Mouse (Mus musculus): Measurements from ENCODE around the gene Rasd2. TPM values are rescaled to one million over a fixed set of nuclear protein-coding genes. Genes with fewer than 3 reads are reported as not detected.

Gene Rasd2
- total RNA-seq, 1 experiment from 2014 or later, result not detected

DNA sequence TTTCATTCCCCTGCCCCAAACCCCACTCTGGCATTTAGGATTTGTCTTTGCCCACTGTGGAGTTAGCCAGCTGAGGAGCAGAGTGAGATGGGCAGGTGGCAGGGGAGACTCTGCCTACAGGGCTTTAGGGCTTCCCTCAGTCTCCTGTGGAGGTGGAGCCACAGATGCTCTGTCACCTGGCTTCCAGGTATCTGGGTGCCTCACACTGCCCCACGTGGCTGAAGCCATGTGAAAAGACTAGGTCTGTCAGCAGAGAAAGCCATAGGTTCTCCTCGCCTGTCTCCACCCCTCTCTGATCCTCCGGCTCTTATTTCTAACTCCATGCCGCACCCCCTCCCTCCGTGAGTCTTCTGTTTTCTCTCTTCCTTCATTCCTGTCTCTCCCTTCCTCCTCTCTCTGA is 2.2 kb downstream of the Rasd2 start:
- ATAC-seq (replicated peaks; ENCODE audit: insufficient number of reproducible peaks, low FRiP score, low TSS enrichment, poor library complexity, severe bottlenecking), result no peak

DNA sequence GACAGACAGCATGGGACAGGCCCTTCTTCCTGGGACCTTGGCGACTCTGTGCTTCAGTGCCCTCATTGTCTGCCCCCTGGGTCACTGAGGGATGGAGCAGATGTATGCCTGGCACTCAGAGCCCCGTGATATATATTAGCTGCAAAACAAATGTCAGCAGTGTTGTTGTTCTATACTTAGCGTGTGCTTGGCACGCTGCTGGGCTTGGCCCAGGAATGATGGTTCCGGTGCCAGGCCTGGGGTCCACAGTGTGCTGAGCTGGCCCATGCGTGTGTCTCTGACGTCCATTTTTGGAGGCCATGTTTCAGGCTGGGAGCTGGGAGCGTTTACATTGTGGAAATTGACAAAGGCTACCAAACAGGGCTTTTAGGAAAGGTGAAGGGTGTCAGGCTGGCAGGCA is 3.1 kb downstream of the Rasd2 start:
- no peak for ATAC-seq (replicated peaks; ENCODE audit: insufficient number of reproducible peaks, low FRiP score, low TSS enrichment, poor library complexity, severe bottlenecking)

DNA sequence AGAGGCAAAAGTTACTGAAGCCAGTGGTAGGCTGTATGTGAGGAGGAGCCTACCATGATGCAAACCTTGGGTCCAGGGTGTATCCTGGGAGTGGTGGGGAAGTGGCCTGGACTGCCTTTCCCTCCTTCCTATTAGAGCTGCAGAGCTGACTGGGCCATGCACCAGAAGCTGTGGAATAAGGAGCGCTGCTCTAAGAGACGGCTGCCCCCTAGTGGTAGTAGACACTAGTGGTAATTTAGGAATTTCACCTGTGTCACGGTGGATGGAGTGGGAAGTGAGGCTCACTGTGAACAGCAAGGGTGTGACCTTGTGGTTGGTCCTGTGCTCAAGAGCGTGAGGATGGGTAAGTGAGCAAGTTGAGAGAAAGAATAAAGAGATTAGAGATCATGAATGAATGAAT is 4.2 kb downstream of the Rasd2 start:
- ATAC-seq (replicated peaks; ENCODE audit: insufficient number of reproducible peaks, low FRiP score, low TSS enrichment, poor library complexity, severe bottlenecking), result no peak

- ATAC-seq (replicated peaks; ENCODE audit: insufficient number of reproducible peaks, low FRiP score, low TSS enrichment, poor library complexity, severe bottlenecking), result no peak
Measured at GRCm38 (mm10) chr8:75219877-75220738, 6.4 kb downstream of the Rasd2 start.

- ATAC-seq (replicated peaks; ENCODE audit: insufficient number of reproducible peaks, low FRiP score, low TSS enrichment, poor library complexity, severe bottlenecking), result no peak
Measured at GRCm38 (mm10) chr8:75222665-75223064, 8.9 kb downstream of the Rasd2 start.

- ATAC-seq (replicated peaks; ENCODE audit: insufficient number of reproducible peaks, low FRiP score, low TSS enrichment, poor library complexity, severe bottlenecking), result no peak
Measured at GRCm38 (mm10) chr8:75226773-75227172, 13.0 kb downstream of the Rasd2 start.

- no peak for ATAC-seq (replicated peaks; ENCODE audit: insufficient number of reproducible peaks, low FRiP score, low TSS enrichment, poor library complexity, severe bottlenecking)
Measured at GRCm38 (mm10) chr8:75233915-75234554, 20.3 kb downstream of the Rasd2 start.

GRCm38 (mm10) chr8:75247331-75247730 is 33.6 kb downstream of the Rasd2 start:
- no peak for ATAC-seq (replicated peaks; ENCODE audit: insufficient number of reproducible peaks, low FRiP score, low TSS enrichment, poor library complexity, severe bottlenecking)

GRCm38 (mm10) chr8:75249186-75249585 is 35.4 kb downstream of the Rasd2 start:
- ATAC-seq (replicated peaks; ENCODE audit: insufficient number of reproducible peaks, low FRiP score, low TSS enrichment, poor library complexity, severe bottlenecking), result no peak

GRCm38 (mm10) chr8:75254027-75254426 is 40.3 kb downstream of the Rasd2 start:
- no peak for ATAC-seq (replicated peaks; ENCODE audit: insufficient number of reproducible peaks, low FRiP score, low TSS enrichment, poor library complexity, severe bottlenecking)

DNA sequence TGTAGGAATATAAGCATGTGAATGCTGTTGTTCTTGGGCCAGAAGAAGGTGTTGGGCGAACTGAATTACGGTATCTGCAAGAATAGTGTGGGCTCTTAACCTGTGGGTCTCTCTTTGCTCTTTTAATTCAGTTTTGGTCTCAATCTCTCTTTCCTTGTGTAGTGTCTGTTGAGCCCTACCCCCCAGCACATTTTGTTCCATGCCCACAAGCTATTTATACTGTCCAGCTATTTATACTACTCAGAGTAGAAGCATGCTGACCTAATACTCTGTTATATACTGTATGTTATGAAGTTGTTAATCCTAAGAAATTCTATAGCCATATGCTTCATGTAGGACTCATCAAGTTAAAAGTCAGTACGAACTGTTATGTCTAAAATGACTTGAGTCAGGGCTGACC is 41.9 kb downstream of the Rasd2 start:
- no peak for ATAC-seq (replicated peaks; ENCODE audit: insufficient number of reproducible peaks, low FRiP score, low TSS enrichment, poor library complexity, severe bottlenecking)

DNA sequence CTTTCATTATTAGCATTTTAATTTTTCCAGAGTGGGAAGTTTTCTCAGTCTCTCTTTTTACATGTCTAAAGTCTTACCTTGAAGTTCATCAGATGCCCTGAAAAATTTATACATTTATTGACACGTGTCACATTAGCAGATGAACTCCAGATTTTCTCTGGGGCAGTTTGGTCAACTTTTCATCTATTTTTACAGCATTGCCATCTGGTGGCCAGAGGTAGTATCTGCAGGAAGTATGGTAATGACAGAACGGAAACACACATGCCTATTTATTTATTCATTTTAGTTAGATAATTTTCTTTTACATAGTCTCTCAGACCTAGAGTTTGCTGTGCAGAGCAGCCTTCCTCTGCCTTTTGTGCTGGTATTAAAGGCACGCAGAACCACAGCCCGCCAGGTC is 58.4 kb downstream of the Rasd2 start:
- no peak for ATAC-seq (replicated peaks; ENCODE audit: insufficient number of reproducible peaks, low FRiP score, low TSS enrichment, poor library complexity, severe bottlenecking)

Other genes starting within 250 kb of the Rasd2 start
- 29.7 to 52.8 TPM (median 33.2 TPM) in 3 replicates for gene Hmgxb4, start 220.6 kb upstream of the Rasd2 start, total RNA-seq (2017)
- gene Tom1, start 180.2 kb upstream of the Rasd2 start, total RNA-seq (2017), result 21.5 to 55.1 TPM (median 25.0 TPM) in 3 replicates
- 50.8 to 61.9 TPM (median 55.9 TPM) in 3 replicates for gene Hmox1, start 120.3 kb upstream of the Rasd2 start, total RNA-seq (2017)
- gene Mcm5, start 104.4 kb upstream of the Rasd2 start, total RNA-seq (2017), result 28.1 to 55.4 TPM (median 30.7 TPM) in 3 replicates
- not detected in 3 replicates for gene Gm10358, start 192.6 kb downstream of the Rasd2 start, total RNA-seq (2017)
- not detected in 3 replicates for gene Iqcm, start 234.8 kb downstream of the Rasd2 start, total RNA-seq (2017)